Mouse (Mus musculus): Measurements from ENCODE around the gene Tex264. TPM values are rescaled to one million over a fixed set of nuclear protein-coding genes. Genes with fewer than 3 reads are reported as not detected.

Tex264 gene
- polyA plus RNA-seq, 1 experiment from 2014 or later = 16.3 TPM

DNA sequence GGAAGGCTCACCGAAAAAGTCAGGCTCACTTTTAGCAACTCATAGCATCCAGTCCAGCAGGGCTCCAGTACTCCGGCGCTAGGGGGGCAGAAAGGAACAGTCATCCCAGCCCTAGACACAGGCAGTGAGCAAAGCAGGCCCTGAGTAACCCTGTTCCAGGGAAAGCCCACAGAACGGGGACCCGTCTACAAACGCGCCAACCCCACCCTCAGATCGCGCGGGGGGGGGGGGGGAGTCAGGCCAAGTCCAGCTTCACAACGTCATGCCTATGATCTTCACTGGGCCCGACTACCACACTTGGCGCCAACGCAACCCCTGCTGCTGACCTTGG, 844 bp downstream of the Tex264 start:
- Histone ChIP-seq H3K4me2 (peak overlapping the region; percentile 99), H3K9ac (peak overlapping the region; percentile 78), H3K36me3 (peaks cover 13% of the 10 kb centered on the region; the same call in 1 of the 2 replicates), H3K9me3 (replicated peaks) (no peaks in the 10 kb centered on the region), H3K27me3 (replicated peaks) (no peaks in the 10 kb centered on the region), H3K27ac (peak overlapping the region; percentile 49; the same call in 1 of the 2 replicates), H3K4me1 (peaks cover 34% of the 10 kb centered on the region), H3K4me3 (peak overlapping the region; percentile 72)
- peak; percentile 4 for ATAC-seq
- 5% methylated on average over 11 of the region's 14 CpGs for WGBS (ENCODE audit: insufficient replicate concordance)

DNA sequence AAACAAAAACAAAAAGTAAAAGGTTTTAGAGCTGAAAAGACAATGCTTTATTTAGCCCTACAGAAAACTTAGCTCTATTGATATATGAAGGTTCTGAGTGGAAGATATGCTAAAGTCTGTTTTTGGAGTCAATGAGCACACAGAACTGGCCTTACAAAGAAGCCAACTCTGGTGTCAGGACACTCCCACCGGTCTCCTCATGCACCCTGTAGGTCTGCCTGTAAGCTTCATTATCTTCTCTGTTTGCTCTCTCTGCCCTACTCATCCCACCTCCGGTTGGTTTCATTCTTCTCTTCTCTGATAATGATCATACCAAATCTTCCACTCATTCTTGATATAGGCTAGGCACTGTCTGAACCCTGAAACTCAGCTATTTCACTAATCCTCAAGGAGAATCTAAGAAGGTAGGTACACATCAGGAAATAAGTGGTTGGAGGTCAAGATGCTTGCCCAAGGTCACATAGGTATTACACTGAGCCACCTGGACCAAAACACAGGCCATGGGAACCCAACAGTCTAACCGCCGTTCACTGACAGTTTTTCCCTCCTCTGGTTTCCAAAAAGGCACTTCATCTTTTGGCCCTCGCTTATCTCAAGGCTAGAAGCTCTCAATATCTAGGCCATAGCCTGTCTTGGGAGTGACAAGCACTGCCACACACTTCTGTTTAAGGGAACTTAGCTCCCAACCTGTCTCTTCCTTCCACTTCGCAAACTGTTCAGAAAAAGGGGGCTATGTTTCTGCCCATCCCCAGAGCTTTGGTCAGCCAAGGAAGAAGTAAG, 1.4 kb downstream of the Tex264 start:
- Histone ChIP-seq H3K36me3 (peaks cover 19% of the 10 kb centered on the region), H3K27me3 (replicated peaks) (no peaks in the 10 kb centered on the region), H3K9ac (peak overlapping the region; percentile 78), H3K4me3 (peak overlapping the region; percentile 72), H3K9me3 (replicated peaks) (no peaks in the 10 kb centered on the region), H3K4me1 (peaks cover 34% of the 10 kb centered on the region), H3K27ac (0 out of 2 replicates have a peak overlapping the region, but pooled peaks have one; percentile 49), H3K4me2 (peak overlapping the region; percentile 99)
- 41% methylated on average over 6 of the region's 6 CpGs for WGBS (ENCODE audit: insufficient replicate concordance)
- ATAC-seq = no peak

DNA sequence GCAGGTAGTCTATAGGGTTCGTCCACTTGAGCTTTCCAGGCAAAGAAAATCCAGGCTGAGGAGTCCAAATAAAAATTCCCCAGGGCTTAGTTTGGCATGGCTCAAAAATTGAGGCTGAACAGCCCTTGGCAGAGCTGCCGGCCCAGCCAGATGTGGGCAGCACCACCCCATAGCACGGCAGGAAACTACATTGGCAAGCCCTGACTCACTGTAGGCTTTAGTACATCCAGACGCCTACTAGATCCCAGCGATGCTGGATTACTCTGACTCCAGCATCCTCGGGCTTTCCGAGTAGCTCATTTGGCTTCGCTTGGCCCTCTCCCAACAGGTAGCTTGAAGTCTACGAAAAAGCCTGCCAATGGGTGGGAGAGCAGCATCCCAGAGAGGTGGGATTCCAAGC, 4.7 kb downstream of the Tex264 start:
- H3K9me3 ChIP-seq (replicated peaks) = no peaks in the 10 kb centered on the region
- peaks cover 34% of the 10 kb centered on the region for H3K36me3 ChIP-seq
- H3K4me3 ChIP-seq = no peak overlapping the region
- no peak overlapping the region for H3K27ac ChIP-seq
- H3K9ac ChIP-seq = no peak overlapping the region
- no peaks in the 10 kb centered on the region for H3K27me3 ChIP-seq (replicated peaks)
- peaks cover 20% of the 10 kb centered on the region for H3K4me1 ChIP-seq
- H3K4me2 ChIP-seq = no peak overlapping the region
- no peak for ATAC-seq
- 85% methylated on average over 9 of the region's 9 CpGs for WGBS (ENCODE audit: insufficient replicate concordance)

DNA sequence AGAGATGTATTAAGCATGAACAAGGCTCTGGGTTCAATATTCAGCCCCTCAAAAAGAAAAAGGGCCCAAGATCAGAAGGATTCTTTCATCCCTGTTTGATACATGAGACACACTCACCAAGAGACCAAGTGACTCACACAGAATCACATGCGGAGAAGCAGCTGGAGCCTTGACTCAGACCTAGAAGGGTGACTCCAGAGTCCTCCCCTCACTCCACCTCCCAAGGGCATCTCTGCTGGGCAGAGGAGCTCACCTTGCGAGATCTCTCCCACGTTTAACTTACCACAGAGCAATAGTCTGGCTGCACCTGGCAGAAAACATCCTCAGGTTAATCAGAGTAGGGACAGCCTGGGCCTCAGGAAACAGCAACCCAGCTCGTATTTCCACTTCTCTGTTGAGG, 7.5 kb downstream of the Tex264 start:
- Histone ChIP-seq H3K4me1 (peaks cover 18% of the 10 kb centered on the region), H3K9ac (no peak overlapping the region), H3K27ac (no peak overlapping the region), H3K9me3 (replicated peaks) (no peaks in the 10 kb centered on the region), H3K4me3 (no peak overlapping the region), H3K4me2 (no peak overlapping the region), H3K36me3 (peaks cover 38% of the 10 kb centered on the region), H3K27me3 (replicated peaks) (no peaks in the 10 kb centered on the region)
- 73% methylated on average over 4 of the region's 4 CpGs for WGBS (ENCODE audit: insufficient replicate concordance)
- no peak for ATAC-seq

DNA sequence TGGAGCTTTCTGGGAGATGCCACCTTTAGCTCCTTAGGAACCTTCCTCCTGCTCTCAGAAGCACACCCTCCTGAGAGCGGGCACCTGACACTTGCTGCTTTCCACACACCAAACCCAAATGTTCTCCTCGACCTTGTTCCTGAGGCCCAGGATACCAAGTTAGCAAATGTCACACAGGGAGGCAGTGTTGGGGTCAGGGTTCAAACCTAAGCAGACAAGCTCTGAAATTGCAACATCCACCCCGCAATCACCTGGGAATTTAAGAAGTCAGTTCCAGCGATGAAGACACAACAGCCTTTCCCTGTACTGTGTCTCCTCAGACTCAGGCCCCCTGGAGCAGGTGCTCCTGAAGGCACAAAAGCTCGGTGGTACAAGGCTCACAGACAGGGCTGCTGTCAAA, 8.0 kb downstream of the Tex264 start:
- H3K4me3 ChIP-seq = no peak overlapping the region
- no peak overlapping the region for H3K9ac ChIP-seq
- H3K4me2 ChIP-seq = no peak overlapping the region
- WGBS (ENCODE audit: insufficient replicate concordance) = 72% methylated on average over 5 of the region's 5 CpGs
- H3K27ac ChIP-seq = no peak overlapping the region
- H3K36me3 ChIP-seq = peaks cover 43% of the 10 kb centered on the region
- peaks cover 19% of the 10 kb centered on the region for H3K4me1 ChIP-seq
- no peaks in the 10 kb centered on the region for H3K9me3 ChIP-seq (replicated peaks)
- no peak for ATAC-seq
- no peaks in the 10 kb centered on the region for H3K27me3 ChIP-seq (replicated peaks)

DNA sequence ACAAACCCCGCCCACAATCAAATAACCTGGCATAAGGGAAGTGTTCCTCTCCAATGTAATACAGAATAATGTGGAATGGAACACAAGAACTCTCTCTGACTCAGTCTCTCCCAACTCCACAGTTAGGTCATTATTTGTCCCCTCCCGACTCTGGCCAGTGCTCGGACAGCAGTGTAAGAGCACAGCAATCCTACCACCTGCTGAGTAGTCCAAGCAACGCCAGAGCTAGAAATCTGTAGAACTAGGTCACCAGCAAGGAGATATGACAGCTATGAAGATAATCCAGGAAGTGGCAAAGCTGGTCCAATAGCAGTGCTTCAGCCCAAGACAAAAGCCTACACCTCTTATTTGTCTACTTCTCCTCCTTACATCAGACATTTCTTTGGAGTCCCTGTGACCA, 9.2 kb downstream of the Tex264 start:
- no peak overlapping the region for H3K27ac ChIP-seq

DNA sequence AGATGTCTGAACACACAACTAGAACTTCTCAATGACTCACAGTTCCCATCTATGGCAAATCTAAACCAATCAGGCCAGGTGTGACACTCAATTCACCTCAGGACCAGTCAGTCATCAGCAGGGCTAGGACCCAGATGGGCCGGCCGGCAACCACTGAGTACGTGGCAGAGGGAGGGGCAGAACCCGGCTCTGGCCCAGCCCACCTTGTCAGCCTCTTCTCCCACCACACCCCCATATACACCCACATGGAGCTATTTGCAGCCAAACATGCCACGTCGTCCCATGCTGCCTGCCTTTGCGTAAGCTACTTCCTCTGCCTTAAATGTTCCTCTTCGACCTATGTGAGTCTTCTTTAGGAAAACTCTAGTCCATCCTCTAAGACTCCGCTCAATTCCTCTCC, 9.8 kb downstream of the Tex264 start:
- H3K36me3 ChIP-seq = peaks cover 47% of the 10 kb centered on the region

More for the DNA sequence above, 9.2 kb downstream of the Tex264 start:
- Histone ChIP-seq H3K9ac (no peak overlapping the region), H3K4me2 (no peak overlapping the region), H3K27me3 (replicated peaks) (no peaks in the 10 kb centered on the region), H3K36me3 (peaks cover 46% of the 10 kb centered on the region), H3K4me1 (peaks cover 19% of the 10 kb centered on the region), H3K9me3 (replicated peaks) (no peaks in the 10 kb centered on the region), H3K4me3 (no peak overlapping the region)
- ATAC-seq = no peak
- WGBS (ENCODE audit: insufficient replicate concordance) = 64% methylated on average over 4 of the region's 4 CpGs

DNA sequence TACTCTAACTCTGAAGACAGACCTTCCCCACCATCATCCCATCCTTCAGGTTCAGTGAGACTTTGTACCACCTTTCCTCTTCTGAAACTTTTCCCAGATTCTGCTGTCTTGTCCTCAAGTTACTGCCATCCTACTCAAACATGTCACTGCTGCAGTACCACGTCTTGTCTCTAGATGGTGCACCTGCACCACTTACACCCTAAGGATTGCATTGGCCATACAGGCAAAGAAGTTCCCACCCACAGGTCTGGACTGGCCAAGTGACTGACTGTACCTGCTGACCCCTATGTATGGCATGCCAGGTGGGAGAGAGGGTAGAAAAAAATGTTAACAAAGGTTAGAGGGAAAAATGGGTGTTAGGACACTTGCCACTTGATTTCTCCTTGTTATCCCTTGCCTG, 10.2 kb downstream of the Tex264 start:
- H3K4me1 ChIP-seq = peaks cover 19% of the 10 kb centered on the region
- H3K4me2 ChIP-seq = no peak overlapping the region
- no peaks in the 10 kb centered on the region for H3K9me3 ChIP-seq (replicated peaks)
- no peak overlapping the region for H3K4me3 ChIP-seq
- ATAC-seq = 0 out of 2 replicates have a peak, but pooled peaks have one; percentile 42
- peaks cover 49% of the 10 kb centered on the region for H3K36me3 ChIP-seq
- H3K27me3 ChIP-seq (replicated peaks) = no peaks in the 10 kb centered on the region
- H3K9ac ChIP-seq = no peak overlapping the region
- no peak overlapping the region for H3K27ac ChIP-seq
- WGBS (ENCODE audit: insufficient replicate concordance) = 0% methylated on average over 1 of the region's 1 CpGs

More for the DNA sequence above, 9.8 kb downstream of the Tex264 start:
- H3K4me1 ChIP-seq = peaks cover 19% of the 10 kb centered on the region
- H3K27ac ChIP-seq = no peak overlapping the region
- no peaks in the 10 kb centered on the region for H3K27me3 ChIP-seq (replicated peaks)
- ATAC-seq = 0 out of 2 replicates have a peak, but pooled peaks have one; percentile 31
- no peak overlapping the region for H3K4me3 ChIP-seq
- H3K9me3 ChIP-seq (replicated peaks) = no peaks in the 10 kb centered on the region
- no peak overlapping the region for H3K9ac ChIP-seq
- 64% methylated on average over 9 of the region's 9 CpGs for whole genome bisulfite sequencing (ENCODE audit: insufficient replicate concordance)
- no peak overlapping the region for H3K4me2 ChIP-seq

DNA sequence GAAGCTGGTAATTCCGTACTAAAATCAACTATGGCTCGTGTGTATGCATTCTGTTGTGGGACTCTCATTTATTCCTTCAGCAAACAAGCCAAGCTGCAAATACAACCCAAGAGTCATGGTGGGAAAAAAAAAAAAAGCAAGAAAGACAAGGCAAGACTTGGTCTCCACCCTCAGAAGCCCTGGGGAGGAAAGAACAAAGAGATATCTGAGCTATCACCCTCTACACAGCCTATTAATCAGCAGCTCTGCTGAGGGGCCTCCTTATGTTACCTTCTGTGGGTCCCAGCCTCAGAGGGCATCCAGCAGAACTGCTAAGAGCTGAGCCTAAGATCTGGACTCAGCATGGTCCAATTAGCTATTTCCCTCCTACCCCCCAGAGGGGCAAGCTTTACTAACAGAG, 11.9 kb downstream of the Tex264 start:
- H3K27me3 ChIP-seq (replicated peaks) = no peaks in the 10 kb centered on the region
- H3K9ac ChIP-seq = peak overlapping the region; percentile 31; the same call in 1 of the 2 replicates
- H3K4me3 ChIP-seq = no peak overlapping the region
- ATAC-seq = peak; percentile 54; the same call in 1 of the 2 replicates
- H3K27ac ChIP-seq = no peak overlapping the region
- no peak overlapping the region for H3K4me2 ChIP-seq
- no peaks in the 10 kb centered on the region for H3K9me3 ChIP-seq (replicated peaks)
- 75% methylated on average over 2 of the region's 2 CpGs for WGBS (ENCODE audit: insufficient replicate concordance)
- peaks cover 19% of the 10 kb centered on the region for H3K4me1 ChIP-seq
- H3K36me3 ChIP-seq = peaks cover 45% of the 10 kb centered on the region

DNA sequence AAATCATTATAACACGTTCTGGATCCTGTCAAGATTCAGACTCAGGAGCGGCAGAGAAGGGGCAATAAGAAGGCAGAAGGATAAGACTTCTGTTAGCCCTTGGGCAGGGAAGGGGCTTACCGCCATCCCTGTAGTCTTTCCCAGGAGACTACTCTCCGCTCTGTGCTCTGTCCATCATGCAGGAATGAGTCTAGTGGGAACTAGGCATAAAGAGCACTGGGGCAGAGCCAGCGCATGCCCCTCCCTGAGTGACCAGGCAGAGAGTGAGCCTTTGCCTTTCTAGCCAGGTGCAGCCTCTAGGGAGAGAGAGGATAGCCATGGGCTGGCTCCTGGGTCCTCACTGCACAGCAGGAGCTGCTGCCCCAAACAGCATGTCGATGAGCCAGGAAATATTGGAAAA, 20.9 kb downstream of the Tex264 start:
- Histone ChIP-seq H3K4me2 (no peak overlapping the region), H3K36me3 (peaks cover 59% of the 10 kb centered on the region), H3K27ac (no peak overlapping the region), H3K4me1 (no peaks in the 10 kb centered on the region), H3K4me3 (no peak overlapping the region), H3K9me3 (replicated peaks) (no peaks in the 10 kb centered on the region), H3K9ac (no peak overlapping the region), H3K27me3 (replicated peaks) (no peaks in the 10 kb centered on the region)
- no peak for ATAC-seq
- WGBS (ENCODE audit: insufficient replicate concordance) = 77% methylated on average over 6 of the region's 6 CpGs

DNA sequence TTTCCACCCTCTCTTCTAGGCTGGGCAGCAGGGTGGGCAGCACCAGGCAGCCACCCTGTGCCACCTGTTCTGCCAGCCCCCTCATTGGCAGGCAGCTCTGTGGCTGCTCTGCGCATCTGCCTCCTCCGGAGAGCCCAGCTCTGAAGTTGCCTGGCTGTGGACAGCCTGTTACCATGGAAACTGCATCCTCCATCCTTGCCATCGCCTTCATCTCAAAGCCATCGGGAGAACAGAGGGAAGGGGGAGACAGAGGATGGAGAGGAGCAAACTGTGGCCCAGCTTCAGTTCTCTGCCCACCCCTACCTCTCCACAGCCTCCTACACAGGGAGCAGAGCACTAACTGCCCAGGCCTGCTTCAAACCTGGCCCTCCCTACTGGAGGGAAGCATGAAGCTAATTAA, 21.3 kb downstream of the Tex264 start:
- Histone ChIP-seq H3K36me3 (peaks cover 59% of the 10 kb centered on the region), H3K4me2 (no peak overlapping the region), H3K27me3 (replicated peaks) (no peaks in the 10 kb centered on the region), H3K9ac (no peak overlapping the region), H3K9me3 (replicated peaks) (no peaks in the 10 kb centered on the region), H3K4me1 (no peaks in the 10 kb centered on the region), H3K4me3 (no peak overlapping the region), H3K27ac (no peak overlapping the region)
- 87% methylated on average over 4 of the region's 4 CpGs for WGBS (ENCODE audit: insufficient replicate concordance)
- no peak for ATAC-seq

DNA sequence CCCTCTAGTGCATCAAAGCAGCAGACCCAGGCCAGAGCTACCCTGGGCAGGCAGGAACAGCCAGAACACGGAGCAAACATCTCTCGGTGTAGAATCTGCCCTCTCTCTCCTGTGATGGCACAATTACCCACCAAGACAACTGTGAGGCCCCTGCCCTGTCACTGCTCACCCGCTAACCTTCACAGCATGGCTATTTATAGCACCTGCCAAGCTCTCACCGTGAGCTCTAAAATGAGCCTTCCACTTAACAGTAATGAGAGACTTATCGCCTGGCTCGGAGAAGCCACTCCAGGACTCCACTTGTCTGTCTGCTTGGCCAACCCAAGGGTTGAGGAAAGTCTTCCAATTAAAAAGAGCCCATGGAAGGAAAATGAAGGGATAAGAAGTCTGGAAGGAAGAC, 22.5 kb downstream of the Tex264 start:
- no peak overlapping the region for H3K27ac ChIP-seq
- no peaks in the 10 kb centered on the region for H3K4me1 ChIP-seq
- no peak for ATAC-seq
- H3K9ac ChIP-seq = no peak overlapping the region
- H3K36me3 ChIP-seq = peaks cover 64% of the 10 kb centered on the region
- no peaks in the 10 kb centered on the region for H3K9me3 ChIP-seq (replicated peaks)
- no peak overlapping the region for H3K4me3 ChIP-seq
- no peaks in the 10 kb centered on the region for H3K27me3 ChIP-seq (replicated peaks)
- no peak overlapping the region for H3K4me2 ChIP-seq
- 69% methylated on average over 6 of the region's 6 CpGs for WGBS (ENCODE audit: insufficient replicate concordance)

Measured in liver, embryonic 12.5 days (tissue).